Mouse (Mus musculus): Measurements from ENCODE around the gene Pnrc2.

Pnrc2 gene

DNA sequence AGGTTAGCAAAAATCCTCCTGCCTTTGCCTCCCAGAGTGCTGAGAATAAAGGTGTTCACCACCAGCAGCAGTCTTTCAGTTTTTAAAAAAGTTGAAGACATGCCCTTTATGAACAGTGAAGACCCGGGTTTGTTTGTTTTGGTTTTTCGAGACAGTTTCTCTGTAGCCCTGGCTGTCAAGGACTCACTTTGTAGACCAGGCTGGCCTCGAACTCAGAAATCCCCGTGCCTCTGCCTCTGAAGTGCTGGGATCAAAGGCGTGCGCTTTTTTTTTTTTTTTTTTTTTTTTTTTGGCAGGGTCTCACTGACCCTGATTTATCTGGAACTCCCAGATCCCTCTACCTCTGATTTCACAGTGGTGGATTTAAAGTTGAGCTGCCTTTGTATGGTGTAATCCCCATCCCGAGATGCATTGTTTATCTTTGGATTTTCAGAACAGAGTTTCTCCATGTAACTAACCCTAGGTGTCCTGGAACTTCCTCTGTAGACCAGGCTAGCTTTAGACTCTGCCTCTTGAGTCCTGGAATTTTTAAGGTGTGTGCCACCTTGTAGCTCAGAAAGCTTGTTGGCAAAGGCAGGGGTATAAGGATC lies 16.0 kb downstream of the Pnrc2 start:
- no peak for DNase-seq

DNA sequence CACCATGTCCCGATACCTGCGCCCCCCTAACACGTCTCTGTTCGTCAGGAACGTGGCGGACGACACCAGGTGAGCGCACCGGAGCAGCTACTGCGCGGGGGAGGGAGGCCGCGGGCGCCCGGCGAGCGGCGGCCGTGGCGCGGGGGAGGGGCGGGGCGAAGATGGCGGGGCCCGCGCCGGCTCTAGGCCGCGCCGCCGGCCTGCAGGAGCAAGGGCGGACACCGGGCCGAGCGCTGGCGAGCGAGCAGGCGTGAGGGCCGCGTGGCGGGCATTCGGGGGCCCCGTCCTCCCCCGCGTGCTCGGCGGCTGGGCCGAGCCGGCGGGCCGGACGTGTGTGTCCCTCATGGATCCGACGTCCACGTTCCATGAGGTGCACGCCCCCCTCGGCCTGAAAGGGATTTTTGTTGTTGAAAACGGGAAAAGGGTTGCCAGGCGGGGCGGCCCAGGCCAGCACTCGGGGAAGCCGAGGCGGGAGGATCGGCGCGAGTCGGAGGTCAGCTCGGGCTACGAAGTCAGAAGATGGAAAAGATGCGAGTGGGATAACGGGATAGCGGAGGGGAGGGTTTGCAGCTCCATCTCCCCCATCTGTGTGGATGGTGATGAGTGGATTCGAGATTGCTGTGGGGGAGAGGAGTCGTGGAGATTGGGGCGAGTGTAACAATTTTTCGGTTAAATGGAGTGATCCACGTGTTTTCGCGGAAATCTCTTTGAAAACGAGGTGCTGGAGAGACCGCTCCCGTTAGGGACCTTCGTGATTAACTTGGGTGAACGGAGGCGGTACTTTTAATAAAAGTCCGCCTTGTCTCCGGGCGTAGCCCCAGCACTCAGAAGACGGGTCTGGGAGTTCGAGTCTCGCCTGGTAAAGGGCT lies 17.2 kb downstream of the Pnrc2 start:
- DNase-seq, result peak; percentile 54

DNA sequence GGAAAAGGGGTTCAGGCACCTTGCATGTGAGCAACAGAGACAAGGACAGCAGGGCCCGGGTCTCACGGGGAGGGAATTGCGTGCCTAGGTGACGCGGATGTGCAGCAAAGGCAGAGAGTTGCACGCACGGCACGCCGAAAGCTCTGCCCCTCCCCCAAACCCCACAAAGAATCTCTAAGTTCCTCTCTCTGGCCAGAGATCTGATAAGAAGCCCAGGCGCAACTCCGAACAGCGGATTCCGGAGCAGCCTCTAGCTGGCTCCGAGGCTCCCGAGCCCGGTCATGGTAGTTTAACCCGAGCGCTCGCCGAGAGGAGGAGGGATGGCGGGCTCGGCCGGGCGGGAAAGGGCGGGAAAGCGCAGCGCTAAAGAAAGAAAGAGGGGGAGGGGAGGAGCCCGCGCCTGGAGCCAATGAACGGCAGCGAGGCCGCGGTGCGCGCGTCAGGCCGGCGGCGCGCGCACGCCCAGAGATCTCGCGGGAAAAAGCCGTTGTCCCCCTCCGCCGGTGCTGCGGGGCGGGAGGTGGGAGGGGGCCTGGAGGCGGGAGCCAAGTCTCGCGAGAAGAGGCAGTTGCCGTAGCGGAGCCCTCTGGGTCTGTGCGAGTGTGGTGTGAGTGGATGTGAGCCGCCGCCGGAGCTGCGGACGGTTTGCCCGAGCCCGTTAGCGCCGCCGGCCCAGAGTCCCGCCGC lies 18.0 kb downstream of the Pnrc2 start, which contains the start of gene Srsf10:
TSS of gene Srsf10 (plus strand) at position 212 of the 687 bp plus-strand sequence.
- DNase-seq, result peak; percentile 96

DNA sequence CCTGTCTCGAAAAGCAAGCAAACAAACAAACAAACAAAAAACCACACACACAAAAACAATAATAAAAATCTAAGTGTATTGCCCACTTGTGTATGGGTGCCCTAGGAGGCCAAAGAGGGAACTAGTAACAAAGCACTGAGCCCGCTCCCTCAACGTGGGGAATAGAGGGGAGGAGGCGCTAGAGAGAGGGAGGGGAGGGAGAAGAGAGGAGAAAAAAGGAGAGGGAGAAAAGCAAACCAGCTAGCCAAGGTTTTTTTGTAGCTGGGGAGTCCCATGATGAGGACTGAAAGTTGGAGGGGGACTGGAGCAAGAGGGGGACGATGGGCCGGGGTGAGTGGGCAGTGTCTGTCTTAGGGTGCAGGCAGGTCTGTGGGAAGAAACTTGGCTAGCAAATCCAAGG lies 18.6 kb downstream of the Pnrc2 start:
- no peak for DNase-seq

DNA sequence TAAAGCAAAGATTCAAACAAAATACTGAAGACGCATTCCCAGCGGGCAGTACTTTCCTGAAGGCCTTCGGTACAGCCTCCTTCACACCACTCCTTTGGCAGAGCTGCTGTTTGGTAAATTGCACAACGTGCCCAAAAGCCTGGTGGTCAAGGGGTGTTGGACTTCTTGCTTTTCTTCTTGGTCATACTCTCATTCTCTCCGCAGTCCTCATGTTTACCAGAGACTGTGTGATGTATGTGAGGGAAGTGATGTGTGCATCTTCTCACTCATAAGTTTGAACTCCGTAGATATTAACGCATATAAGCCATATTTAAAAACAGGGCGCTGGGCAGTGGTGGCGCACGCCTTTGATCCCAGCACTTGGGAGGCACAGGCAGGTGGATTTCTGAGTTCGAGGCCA lies 19.0 kb downstream of the Pnrc2 start:
- no peak for DNase-seq

DNA sequence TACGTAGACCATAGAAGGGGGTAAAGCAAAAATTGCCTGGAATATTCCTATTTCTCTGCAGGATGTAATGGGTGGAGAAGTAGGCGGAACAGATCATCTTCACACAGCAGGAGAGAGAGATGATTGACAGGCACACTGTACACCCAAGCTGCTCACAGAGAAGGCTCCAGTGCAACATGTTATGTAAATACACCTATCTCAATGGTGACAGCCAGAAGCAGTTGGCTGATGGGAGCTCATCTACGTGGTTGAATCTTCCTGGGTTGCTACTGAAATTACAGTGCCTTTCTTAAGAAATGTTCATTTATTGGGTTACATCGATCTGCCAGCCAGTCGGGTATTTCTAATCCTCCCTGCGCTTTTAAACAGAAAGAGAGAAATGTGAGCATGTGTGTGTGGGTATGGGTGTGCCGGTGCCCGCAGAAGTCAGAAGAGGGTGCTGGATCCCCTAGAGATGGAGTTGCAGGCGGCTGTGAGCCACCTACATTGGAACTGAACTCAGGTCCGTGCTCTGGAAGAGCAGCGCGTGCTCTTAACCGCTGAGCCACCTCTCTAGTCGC lies 19.6 kb downstream of the Pnrc2 start:
- no peak for DNase-seq

DNA sequence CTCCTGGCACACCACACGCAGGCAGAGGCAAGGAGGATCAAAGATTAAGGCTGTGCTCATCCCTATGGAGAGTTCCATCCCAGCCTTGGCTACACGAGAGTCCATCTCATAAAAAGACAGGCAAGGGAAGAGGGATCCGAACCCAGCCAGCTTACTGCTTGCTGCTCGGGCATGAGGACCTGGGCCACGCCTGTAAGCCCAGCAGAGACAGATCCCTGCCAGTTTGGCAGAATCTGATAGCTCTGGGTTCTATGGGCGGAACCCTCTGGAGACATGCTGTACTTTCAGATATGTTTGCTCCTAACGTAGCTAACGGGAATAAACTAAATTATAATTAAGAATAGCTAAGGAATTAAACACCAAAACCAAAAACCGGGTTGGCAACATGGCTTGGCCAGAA lies 21.7 kb downstream of the Pnrc2 start:
- no peak for DNase-seq

DNA sequence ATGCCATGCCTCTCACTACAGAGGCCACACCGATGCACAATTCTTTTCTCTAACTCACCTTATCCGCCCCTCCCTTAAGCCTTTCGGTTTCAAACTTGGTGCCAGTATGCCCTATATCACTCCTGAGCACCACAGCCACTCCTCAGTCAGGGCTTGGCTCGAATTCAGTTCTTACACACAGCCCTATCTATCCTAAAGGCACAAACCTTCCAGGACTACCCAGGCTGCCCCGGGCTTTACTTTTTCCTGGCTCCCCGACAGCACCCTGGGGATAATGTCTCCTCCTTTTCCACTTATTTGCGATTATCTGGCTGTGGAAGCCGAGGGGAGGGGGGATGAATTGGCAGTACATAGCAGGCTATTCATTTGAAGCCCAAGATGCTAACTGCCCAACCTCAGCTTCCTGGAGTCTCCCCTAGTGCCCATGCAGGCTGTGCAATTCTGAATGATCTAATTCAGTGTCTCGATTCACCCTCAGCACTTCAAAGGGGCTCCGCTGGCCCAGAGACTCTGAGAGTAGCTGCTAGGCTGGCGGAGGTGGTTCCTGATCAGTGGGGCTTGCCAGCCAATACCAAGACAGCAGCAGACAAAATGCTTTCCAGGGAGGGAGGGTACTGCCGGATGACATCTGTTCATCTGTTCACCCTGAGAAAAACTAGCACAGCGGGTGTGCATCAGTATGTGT lies 23.1 kb downstream of the Pnrc2 start:
- peak; percentile 44 for DNase-seq

DNA sequence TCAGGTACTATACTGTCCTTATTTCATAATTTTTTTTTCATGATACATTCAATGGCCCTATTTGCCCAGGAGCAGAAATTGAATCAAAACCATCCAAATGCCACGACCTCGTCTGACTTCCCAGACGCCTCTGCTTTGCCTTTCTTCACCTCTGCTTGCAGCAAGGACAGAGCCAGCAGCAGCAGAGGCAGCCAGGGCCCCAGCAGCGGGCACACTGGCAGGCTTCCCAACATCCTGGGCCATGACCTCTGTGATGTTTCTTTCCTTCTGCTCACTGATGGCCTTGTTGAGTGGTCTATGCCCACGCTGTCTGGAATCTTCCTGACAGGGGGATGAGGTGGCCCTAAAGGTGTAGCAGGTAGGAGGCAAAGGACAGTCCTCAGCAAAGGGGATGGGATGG lies 26.1 kb downstream of the Pnrc2 start:
- no peak for DNase-seq

DNA sequence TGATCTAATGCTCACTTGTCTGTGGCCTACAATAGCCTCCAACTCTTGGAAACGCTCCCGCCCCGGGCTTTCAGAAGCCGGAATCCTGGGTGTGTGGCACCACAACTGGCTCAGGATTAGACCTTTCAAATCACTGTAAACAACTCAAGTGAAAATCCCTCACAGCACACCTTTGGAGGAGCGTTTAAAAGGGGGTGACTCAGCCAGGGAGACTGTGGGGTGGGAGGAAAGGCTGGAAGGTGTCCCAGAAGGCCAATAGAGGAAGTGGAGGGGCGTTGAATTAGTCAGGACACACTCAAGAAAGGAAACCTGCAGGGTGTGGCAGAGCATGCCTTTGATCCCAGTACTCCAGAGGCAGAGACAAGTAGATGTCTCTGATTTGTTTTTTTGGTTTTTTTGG lies 29.2 kb downstream of the Pnrc2 start:
- DNase-seq, result no peak

DNA sequence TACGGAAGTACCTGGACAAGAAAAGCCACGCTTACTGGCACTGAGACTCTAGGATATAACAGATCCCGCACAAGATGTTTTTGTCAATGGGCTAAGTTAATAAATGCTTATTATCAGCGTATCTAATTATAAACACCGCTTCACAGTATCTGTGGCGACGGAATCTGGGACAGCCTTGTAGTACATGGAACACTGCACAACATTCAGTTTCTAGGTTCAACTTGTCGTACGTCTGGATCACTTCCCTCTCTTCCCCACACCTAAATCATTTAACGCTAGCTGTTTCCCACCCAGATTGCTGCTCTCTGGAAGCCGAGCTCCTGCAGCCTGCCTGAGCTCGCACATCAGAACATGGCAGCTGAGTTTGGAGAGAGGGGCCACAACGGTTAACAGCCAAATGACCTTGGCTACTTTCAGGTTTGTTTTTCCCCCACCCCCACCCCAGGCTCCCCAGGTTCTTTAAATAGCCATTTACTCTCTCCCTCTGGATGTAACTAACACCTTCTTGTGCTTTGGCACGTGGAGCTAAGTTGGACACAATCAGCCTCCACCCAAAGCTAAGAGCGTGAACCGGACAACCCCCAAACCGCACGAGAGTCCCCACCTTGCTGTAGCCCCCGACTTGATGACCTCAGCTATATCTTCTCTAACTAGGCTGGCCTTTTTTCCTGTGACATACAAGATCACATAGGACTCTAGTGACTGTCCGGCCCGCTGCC lies 34.2 kb downstream of the Pnrc2 start:
- DNase-seq, result no peak

DNA sequence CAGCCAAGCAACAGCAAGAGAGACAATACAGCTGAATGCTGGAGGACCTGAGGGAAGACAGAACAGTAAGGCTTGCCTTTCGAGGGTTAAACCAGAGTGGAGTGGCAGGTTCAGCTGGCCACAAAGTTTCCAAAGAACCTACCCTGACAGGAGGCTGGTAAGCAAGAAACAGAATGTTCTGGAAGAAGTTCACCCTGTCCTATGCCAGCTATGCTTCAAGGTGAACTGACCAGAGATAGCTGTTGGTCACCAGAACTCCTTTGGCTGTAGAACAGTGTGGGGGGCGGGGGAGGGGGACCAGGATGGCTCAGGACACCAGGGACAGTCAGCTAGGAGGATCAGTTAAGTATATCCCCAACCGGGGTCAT lies 34.7 kb downstream of the Pnrc2 start:
- no peak for DNase-seq

DNA sequence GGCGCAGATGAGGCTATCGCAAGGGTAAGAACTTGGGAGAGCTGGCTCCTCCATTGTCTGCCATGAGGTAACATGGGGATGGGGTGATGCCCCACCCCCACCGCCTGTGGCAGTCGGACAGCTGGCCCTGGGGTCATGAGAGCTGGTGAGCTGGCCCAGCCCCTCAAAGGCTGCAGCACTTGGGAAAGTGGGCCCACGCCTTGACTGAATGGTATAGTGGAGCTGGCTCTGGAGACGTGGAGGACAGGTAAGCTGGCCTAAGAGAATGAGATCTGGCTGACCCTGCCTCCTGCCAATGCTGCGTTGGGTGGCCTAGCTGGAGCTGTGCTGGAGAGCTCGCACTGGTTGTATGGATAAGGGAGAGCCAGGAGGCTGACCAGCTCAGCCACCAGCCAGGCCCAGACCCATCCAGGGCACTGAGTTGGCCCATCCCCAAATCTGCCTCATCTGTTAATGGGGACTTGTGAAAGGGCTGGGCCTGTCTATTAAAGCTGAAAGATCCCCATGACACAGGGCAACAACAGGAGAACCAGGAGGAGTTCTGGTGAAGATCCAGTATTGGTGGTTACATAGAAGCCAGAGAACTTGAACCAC lies 39.4 kb downstream of the Pnrc2 start:
- no peak for DNase-seq

DNA sequence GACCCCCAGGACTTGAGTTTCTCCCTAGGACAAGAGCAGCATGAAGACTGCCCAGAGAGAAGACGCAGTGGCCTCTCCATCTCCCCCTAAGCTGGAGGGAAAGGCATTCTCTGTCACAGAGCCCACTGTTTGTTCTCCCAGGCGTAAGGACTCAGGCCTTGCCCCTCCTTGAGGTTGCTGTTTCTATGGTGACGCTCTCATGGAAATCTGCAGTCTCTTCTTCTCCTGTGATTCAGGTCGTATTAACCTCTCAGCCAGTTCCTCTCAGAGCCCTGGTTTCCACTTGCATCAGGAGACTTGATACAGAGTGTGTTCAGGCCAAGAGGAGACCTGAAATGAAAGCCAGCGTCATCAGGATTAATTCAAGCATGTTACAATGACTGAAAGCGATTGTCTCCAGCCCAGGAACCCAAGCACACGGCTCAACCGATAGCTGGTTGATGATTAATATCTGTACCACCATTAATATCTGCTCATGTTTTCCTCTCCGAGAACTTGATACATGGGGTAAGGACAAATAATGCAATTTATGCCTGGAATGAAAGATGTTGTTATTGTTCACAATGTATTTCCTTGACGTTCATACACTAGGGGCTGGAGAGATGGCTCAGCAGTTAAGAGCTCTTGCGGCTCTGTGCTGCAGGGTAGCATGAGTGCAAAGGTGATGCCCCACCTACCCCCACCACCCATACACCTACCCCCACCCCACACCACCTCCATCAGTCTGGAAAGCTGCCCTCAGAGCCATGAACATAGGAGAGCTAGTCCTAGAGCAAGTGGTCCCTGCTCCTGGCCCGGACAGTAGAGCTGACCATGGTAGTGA lies 40.1 kb downstream of the Pnrc2 start:
- DNase-seq, result no peak

DNA sequence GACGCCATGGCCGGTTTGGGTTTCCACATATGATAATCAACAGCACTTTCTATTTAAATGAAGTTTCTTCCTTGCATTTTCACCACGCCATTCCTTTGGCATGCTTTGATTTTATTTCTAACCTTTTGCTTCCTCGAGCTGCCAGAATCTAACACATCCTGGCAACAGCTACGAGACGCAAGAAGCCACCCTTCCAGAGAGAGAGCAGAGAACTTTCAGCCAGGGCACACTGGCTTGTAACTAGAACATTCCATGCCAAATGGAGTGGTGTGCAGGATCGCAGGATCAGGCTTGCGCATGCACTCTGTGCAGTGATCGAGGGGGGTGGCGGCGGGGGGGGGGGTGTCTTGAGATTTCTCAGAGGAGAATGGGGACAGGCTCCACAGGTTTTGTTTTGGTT lies 41.6 kb downstream of the Pnrc2 start:
- DNase-seq, result no peak

DNA sequence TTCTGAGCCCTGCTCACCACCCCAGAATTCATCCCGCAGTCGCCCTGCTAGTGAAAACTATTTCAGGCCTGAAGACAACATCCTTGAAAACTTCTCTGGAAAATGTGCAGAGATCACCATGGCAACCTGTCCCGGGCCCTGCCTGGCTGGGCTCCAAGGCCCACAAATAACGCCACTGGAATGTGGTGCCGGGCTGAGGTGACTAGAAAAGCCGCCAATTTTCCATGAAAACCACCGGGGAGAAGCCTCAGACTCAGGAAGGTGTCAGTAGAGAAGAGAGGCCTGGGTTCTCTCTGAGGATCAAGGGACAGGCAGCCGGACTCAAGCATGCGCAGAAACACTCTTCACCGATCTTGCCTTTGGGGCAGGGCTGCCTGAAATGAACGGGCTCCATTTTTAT lies 45.2 kb downstream of the Pnrc2 start:
- peak; percentile 73 for DNase-seq

DNA sequence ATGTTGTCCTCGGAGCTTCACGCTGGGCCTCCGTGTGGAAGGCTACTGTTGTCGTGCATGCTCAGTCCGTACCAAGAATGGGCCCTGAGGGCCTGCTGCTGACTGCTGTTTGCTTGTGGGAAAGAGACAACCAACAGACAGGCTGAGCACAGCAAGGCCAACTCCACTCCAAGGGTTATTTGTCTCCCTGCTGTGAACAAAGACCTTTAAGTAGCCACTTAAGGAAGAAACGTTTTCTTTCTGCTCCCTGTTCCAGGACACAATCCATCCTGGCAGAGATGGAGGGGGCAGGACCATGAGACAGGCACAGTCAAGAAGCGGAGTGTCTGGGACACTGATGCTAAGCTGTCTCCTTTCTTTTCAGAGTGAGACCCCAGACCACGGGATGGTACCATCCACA lies 49.4 kb downstream of the Pnrc2 start:
- DNase-seq, result no peak

DNA sequence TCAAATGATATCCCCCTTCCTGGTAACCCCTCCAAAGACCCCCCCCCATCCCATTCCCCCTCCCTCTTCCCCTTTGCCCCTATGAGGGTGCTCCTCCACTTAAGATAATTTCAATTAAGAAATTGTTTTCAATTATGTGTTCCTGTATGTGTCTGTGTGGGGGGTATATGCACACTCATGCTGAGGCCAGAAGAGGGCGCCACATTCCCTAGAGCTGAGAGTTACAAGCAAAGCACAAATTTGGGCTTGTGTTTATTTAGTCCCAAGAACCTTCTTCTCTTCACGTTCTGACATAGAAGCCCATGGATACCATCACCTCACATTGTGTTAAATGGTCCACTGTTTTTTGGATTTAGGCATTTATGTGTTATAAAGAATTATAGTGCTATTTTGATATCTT lies 50.4 kb downstream of the Pnrc2 start:
- DNase-seq, result no peak

DNA sequence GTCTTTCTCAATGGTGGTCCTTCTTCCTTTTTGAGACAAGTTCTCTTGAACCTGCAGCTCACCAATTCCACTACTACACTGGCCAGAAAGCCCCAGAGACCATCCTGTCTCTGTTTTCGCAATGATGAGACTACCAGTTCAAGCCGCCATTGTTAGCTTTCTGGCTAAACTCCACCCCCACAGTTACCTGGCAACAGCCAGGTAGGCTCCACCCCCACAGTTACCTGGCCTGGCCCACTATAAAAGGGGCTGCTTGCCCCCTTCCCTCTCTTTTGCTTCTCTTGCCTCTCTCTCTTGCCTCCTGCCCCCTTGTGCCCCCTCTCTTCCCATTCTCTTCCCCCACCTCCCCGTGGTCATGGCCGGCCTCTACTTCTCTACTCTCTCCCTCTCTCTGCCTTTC lies 51.9 kb downstream of the Pnrc2 start:
- no peak for DNase-seq
